Mouse (Mus musculus) megakaryocyte, embryonic 14.5 days (primary cell): ENCODE measurements around the gene Coq9.

Experiments
- FLI1 ChIP-seq: IDR thresholded peaks from 2 replicates; pipeline ENCODE4 v1.6.1; 2012; ENCODE audit warnings: low read length, inconsistent platforms, mixed read lengths
- GATA1 ChIP-seq: IDR thresholded peaks from 3 replicates; pipeline ENCODE4 v1.6.1; 2012; ENCODE audit warnings: mixed read lengths, low read length, inconsistent platforms, borderline replicate concordance

- TF ChIP-seq GATA1 = no peak
- no peak for TF ChIP-seq FLI1
These were observed 32.5 kb downstream of the Coq9 start for GRCm38 (mm10) chr8:94870474-94871107.
